Mouse (Mus musculus) olfactory bulb, adult 2 months (tissue): ENCODE measurements around the gene Clk2.

Experiments
- CTCF ChIP-seq: fragments of 200-500 bp; IDR thresholded peaks from 2 replicates; pipeline ENCODE4 v1.5.1; 2012; ENCODE audit warnings: low read depth, mild to moderate bottlenecking, low read length, moderate library complexity; ENCODE audit not compliant: insufficient read depth
- POLR2A ChIP-seq: fragments of 200-500 bp; IDR thresholded peaks from 2 replicates; pipeline ENCODE4 v1.6.1; 2012; ENCODE audit warnings: mild to moderate bottlenecking, low read depth, low read length, moderate library complexity; ENCODE audit not compliant: insufficient read depth

GRCm38 (mm10) chr3:89219546-89219945 is 55.0 kb downstream of the Clk2 start:
- TF ChIP-seq CTCF (no peak), POLR2A (no peak)
